Mouse (Mus musculus): ENCODE measurements around the gene Trpc4ap. TPM values are rescaled to one million over a fixed set of nuclear protein-coding genes. Genes with fewer than 3 reads are reported as not detected.

Gene Trpc4ap
- polyA plus RNA-seq, 1 experiment: 133 TPM

DNA sequence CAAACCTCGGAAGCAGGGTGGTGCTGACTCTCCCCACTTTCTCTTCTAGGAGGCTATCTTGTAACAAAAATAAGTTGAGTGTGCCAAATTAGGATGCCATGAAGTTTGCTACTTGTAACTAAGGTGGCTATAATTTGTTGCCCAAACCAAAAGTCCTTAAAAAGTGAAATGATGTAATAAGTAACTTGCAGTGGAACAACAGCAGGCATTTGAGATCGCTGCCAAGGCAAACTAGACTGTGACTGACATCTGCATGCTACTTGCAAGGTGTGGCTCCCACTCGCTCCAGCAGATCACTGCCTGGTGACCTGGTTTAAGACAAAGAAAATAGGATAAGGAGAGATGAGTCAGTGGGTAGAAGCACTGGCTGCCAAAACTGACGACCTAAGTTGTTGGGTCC lies 952 bp upstream of the Trpc4ap start:
- H3K4me3 ChIP-seq (ENCODE audit: low read depth, low read length): no peak overlapping the region
- H3K4me1 ChIP-seq (ENCODE audit: control insufficient read depth, insufficient read depth, insufficient read length, low read length): no peaks in the 10 kb centered on the region; the same call in 1 of the 2 replicates
- no peak overlapping the region for H3K27ac ChIP-seq (ENCODE audit: insufficient read depth, low read depth, low read length)
- TF ChIP-seq POLR2A (IDR thresholded peaks at IDR 0.05; ENCODE audit: low read depth, low read length): no peak
- no peak for TF ChIP-seq CTCF (IDR thresholded peaks at IDR 0.05; ENCODE audit: extremely low read depth, insufficient read length, insufficient replicate concordance, low read depth, low read length)
- WGBS: 69% methylated on average over 4 of the region's 4 CpGs
- no peaks in the 10 kb centered on the region for H3K36me3 ChIP-seq (ENCODE audit: control insufficient read depth, insufficient read depth, low read length)
- no peaks in the 10 kb centered on the region for H3K27me3 ChIP-seq (ENCODE audit: control insufficient read depth, insufficient read depth, low read length)

DNA sequence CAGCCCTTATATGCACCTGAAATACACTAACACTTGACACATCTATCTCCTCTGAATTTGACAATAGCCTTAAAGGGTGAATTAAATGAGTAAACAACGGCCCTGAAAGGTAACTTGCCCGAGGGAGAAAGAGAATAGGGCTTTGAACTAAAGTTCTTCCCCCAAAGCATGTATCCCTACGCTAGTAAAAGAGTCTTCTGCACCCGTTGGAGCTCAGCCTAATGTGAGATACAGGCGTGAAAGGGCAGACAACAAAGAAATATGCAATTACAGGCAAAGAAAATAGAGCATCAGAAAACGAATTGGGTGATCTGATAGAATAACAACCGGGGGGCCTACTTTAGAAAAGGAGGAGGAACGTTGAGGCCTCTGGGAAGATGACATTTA lies 855 bp downstream of the Trpc4ap start:
- 3% methylated on average over 8 of the region's 8 CpGs for WGBS
- Histone ChIP-seq H3K4me1 (ENCODE audit: control insufficient read depth, insufficient read depth, insufficient read length, low read length) (no peaks in the 10 kb centered on the region; the same call in 1 of the 2 replicates), H3K27me3 (ENCODE audit: control insufficient read depth, insufficient read depth, low read length) (no peaks in the 10 kb centered on the region), H3K36me3 (ENCODE audit: control insufficient read depth, insufficient read depth, low read length) (peaks cover 3% of the 10 kb centered on the region; the same call in 1 of the 2 replicates), H3K27ac (ENCODE audit: insufficient read depth, low read depth, low read length) (0 out of 2 replicates have a peak overlapping the region, but pooled peaks have one; percentile 38), H3K4me3 (ENCODE audit: low read depth, low read length) (peak overlapping the region; percentile 90)
- no peak for TF ChIP-seq POLR2A (IDR thresholded peaks at IDR 0.05; ENCODE audit: low read depth, low read length)
- no peak for TF ChIP-seq CTCF (IDR thresholded peaks at IDR 0.05; ENCODE audit: extremely low read depth, insufficient read length, insufficient replicate concordance, low read depth, low read length)

DNA sequence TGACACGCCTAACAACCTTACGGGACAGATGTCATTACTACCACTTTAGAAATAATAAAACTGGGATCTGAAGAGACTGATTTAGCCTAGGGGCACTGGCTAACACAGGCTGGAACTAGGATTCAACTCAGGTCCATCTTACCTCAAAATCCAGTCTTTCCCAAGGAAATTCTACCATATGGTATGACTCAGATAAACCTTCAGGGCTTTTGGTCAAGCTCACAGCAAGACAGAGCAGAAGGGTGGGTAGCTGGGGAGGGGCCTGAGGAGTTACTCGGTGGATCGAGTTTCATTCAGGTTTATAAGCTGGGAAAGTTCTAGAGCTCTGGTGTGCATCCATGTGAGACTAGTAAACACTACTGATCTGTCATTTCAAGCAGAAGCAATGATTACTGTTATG lies 3.0 kb downstream of the Trpc4ap start:
- Histone ChIP-seq H3K27ac (ENCODE audit: insufficient read depth, low read depth, low read length) (no peak overlapping the region), H3K4me1 (ENCODE audit: control insufficient read depth, insufficient read depth, insufficient read length, low read length) (no peaks in the 10 kb centered on the region; the same call in 1 of the 2 replicates), H3K4me3 (ENCODE audit: low read depth, low read length) (no peak overlapping the region), H3K36me3 (ENCODE audit: control insufficient read depth, insufficient read depth, low read length) (peaks cover 3% of the 10 kb centered on the region; the same call in 1 of the 2 replicates), H3K27me3 (ENCODE audit: control insufficient read depth, insufficient read depth, low read length) (no peaks in the 10 kb centered on the region)
- TF ChIP-seq POLR2A (IDR thresholded peaks at IDR 0.05; ENCODE audit: low read depth, low read length): no peak
- no peak for TF ChIP-seq CTCF (IDR thresholded peaks at IDR 0.05; ENCODE audit: extremely low read depth, insufficient read length, insufficient replicate concordance, low read depth, low read length)
- 68% methylated on average over 4 of the region's 4 CpGs for WGBS

DNA sequence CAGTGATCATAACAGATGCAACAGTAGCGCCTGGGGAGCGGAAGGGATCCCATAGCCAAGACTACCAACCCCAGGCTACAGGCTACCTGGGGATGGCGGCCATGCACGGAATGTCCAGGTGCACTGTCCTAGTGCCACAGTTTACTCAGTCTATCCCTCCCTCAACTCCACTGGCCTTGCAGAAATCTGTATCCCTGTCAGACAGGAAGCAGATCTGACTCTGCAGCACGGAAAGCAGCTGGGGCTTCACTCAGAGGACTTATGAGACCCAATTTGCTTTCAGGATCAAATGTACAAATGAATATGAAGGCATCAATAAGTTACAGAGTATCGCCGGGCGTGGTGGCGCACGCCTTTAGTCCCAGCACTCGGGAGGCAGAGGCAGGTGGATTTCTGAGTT lies 4.4 kb downstream of the Trpc4ap start:
- no peak for TF ChIP-seq POLR2A (IDR thresholded peaks at IDR 0.05; ENCODE audit: low read depth, low read length)
- TF ChIP-seq CTCF (IDR thresholded peaks at IDR 0.05; ENCODE audit: extremely low read depth, insufficient read length, insufficient replicate concordance, low read depth, low read length): no peak
- Histone ChIP-seq H3K4me1 (ENCODE audit: control insufficient read depth, insufficient read depth, insufficient read length, low read length) (no peaks in the 10 kb centered on the region; the same call in 1 of the 2 replicates), H3K4me3 (ENCODE audit: low read depth, low read length) (no peak overlapping the region), H3K27me3 (ENCODE audit: control insufficient read depth, insufficient read depth, low read length) (no peaks in the 10 kb centered on the region), H3K36me3 (ENCODE audit: control insufficient read depth, insufficient read depth, low read length) (peaks cover 3% of the 10 kb centered on the region; the same call in 1 of the 2 replicates), H3K27ac (ENCODE audit: insufficient read depth, low read depth, low read length) (no peak overlapping the region)
- 90% methylated on average over 11 of the region's 11 CpGs for WGBS

DNA sequence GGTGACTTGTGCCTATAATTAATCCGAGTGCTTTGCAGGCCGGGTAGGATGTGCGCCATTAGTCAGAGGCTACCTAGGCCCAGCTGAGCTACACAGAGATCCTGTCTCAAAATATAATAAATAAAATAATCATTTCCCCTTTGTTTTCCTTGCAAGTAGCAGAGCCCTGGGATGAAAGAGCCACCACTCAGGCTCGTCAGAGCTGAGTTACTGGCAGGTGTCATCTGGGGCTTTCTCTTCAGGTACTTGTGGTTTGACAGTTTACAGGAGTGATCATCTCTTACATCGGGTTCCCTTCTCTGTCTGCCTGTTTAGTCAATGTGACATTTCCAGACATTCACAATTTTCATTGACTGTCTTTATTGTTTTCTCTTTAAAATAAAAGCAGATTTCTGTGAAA lies 5.6 kb downstream of the Trpc4ap start:
- H3K36me3 ChIP-seq (ENCODE audit: control insufficient read depth, insufficient read depth, low read length): peaks cover 3% of the 10 kb centered on the region; the same call in 1 of the 2 replicates
- TF ChIP-seq POLR2A (IDR thresholded peaks at IDR 0.05; ENCODE audit: low read depth, low read length) (no peak), CTCF (IDR thresholded peaks at IDR 0.05; ENCODE audit: extremely low read depth, insufficient read length, insufficient replicate concordance, low read depth, low read length) (no peak)
- no peak overlapping the region for H3K27ac ChIP-seq (ENCODE audit: insufficient read depth, low read depth, low read length)
- no peaks in the 10 kb centered on the region for H3K27me3 ChIP-seq (ENCODE audit: control insufficient read depth, insufficient read depth, low read length)
- H3K4me3 ChIP-seq (ENCODE audit: low read depth, low read length): no peak overlapping the region
- H3K4me1 ChIP-seq (ENCODE audit: control insufficient read depth, insufficient read depth, insufficient read length, low read length): peaks cover 2% of the 10 kb centered on the region; the same call in 1 of the 2 replicates
- WGBS: 83% methylated on average over 5 of the region's 5 CpGs

GRCm38 (mm10) chr2:155683821-155684220 lies 8.4 kb downstream of the Trpc4ap start:
- H3K27ac ChIP-seq (ENCODE audit: insufficient read depth, low read depth, low read length): no peak overlapping the region
- WGBS: 91% methylated on average over 5 of the region's 5 CpGs
- TF ChIP-seq CTCF (IDR thresholded peaks at IDR 0.05; ENCODE audit: extremely low read depth, insufficient read length, insufficient replicate concordance, low read depth, low read length): no peak
- TF ChIP-seq POLR2A (IDR thresholded peaks at IDR 0.05; ENCODE audit: low read depth, low read length): no peak
- H3K4me3 ChIP-seq (ENCODE audit: low read depth, low read length): no peak overlapping the region
- peaks cover 5% of the 10 kb centered on the region; the same call in 1 of the 2 replicates for H3K4me1 ChIP-seq (ENCODE audit: control insufficient read depth, insufficient read depth, insufficient read length, low read length)
- no peaks in the 10 kb centered on the region for H3K27me3 ChIP-seq (ENCODE audit: control insufficient read depth, insufficient read depth, low read length)
- H3K36me3 ChIP-seq (ENCODE audit: control insufficient read depth, insufficient read depth, low read length): peaks cover 3% of the 10 kb centered on the region; the same call in 1 of the 2 replicates

DNA sequence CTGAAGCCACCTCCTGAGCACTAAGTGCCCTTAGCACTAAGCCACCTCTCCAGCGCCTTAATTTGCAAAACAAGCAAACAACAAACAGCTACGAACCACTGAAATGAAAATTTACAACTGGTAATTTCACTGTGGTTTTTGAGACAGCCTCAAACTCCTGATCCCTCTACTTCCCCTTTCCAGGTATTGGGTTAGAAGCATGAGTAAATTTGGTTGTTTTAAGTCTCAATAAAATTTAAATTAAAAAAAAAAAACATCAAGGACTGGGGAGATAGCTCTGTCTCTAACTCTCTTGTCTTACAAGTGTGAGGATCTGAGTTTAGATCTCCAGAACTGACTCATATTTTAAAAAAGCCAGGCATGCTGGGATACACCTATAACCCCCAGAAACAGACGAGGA lies 9.0 kb downstream of the Trpc4ap start:
- WGBS: 69% methylated on average over 3 of the region's 3 CpGs
- TF ChIP-seq POLR2A (IDR thresholded peaks at IDR 0.05; ENCODE audit: low read depth, low read length): no peak

More for the DNA sequence above, 9.0 kb downstream of the Trpc4ap start:
- no peak overlapping the region for H3K4me3 ChIP-seq (ENCODE audit: low read depth, low read length)
- peaks cover 3% of the 10 kb centered on the region; the same call in 1 of the 2 replicates for H3K36me3 ChIP-seq (ENCODE audit: control insufficient read depth, insufficient read depth, low read length)
- H3K4me1 ChIP-seq (ENCODE audit: control insufficient read depth, insufficient read depth, insufficient read length, low read length): peaks cover 5% of the 10 kb centered on the region; the same call in 1 of the 2 replicates
- no peak overlapping the region for H3K27ac ChIP-seq (ENCODE audit: insufficient read depth, low read depth, low read length)
- H3K27me3 ChIP-seq (ENCODE audit: control insufficient read depth, insufficient read depth, low read length): no peaks in the 10 kb centered on the region
